Mouse (Mus musculus) adrenal gland (tissue): ENCODE measurements around the gene Mrpl48.
"Not testable (repeated sequence)": the region's sequence is repeated elsewhere in the genome, so short reads cannot be mapped to it uniquely, and the experiment has no call there.

Source experiments
- intact Hi-C: fragments of 180-260 bp; cut with DNase I; formaldehyde crosslinking; loops from one replicate; pipeline ENCODE4 v1.15.1; 2025

Gene Mrpl48

GRCm38 (mm10) chr7:100590504-100590844 is 17.6 kb downstream of the Mrpl48 start:
- intact Hi-C loops = no loop called here

DNA sequence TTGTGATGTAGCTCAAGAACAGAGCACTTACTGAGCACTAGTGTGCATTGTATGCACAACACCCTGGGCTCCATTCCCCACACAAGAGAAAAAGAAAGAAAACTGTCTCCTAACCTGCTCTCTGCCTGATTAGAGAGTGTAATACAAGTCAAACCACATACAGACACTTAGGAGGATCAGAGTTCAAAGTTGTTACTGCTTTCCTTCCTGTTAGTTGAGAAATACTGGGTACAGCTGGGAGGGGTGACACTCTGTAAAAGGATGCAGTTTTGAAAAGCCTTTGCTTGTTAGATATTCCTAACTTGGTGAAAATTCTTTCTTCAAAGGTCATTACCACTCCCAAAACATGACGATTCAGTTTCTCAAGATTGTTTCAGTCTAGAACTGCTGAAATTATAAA is 18.3 kb downstream of the Mrpl48 start:
- intact Hi-C loops = no loop called here

DNA sequence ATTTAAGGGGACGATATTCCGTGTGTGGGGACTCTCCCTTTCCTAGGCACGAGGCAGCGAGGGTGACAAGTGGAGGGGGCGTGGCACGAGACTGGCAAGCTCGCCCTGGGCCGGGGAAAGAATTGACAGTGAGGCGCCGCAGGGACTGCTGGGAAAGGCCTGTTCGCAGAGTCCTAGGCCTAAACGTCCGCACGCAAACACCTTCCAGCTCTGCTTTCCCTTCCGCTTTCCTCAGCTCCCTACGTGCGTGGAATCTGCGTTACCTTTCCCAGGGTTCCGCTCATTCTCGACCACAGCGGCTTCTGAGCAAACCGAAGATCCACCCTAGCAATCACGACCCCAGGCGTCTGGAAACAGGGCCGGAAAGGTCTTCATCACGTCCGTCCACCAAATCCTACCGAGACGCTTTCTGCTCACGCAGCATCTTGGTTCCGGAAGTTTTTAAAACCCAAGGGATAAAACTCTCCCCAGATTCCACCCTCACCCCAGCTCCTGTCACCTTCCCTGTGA is 25.3 kb downstream of the Mrpl48 start:
- intact Hi-C loops = no loop called here

DNA sequence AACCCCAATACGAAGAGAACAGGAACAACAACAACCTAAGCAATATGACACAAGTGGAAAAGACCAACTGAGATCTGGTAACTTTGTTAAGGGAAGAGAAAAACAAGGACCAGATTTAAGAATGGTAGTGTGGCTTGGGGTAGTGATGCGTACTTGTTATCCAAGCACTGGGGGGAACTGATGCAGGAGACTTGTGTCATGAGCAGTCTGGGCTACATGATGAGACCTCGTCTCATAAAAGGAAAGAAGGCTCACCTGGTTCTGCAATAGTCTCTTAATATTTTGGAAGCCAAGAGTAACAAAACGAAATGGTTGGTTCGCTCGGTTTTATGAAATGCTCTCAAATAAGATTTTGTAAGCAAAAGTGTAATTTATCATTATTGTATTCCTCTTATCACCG is 25.9 kb downstream of the Mrpl48 start:
- intact Hi-C loops = no loop called here

GRCm38 (mm10) chr7:100578794-100579193 is 29.3 kb downstream of the Mrpl48 start:
- intact Hi-C loops = no loop called here

- intact Hi-C loops = loop anchor here (5.0 kb wide), 2 partner anchors 60 to 245 kb away; partner anchors contain the start of gene Dnajb13
Observed at GRCm38 (mm10) chr7:100572704-100573103, 35.4 kb downstream of the Mrpl48 start.

DNA sequence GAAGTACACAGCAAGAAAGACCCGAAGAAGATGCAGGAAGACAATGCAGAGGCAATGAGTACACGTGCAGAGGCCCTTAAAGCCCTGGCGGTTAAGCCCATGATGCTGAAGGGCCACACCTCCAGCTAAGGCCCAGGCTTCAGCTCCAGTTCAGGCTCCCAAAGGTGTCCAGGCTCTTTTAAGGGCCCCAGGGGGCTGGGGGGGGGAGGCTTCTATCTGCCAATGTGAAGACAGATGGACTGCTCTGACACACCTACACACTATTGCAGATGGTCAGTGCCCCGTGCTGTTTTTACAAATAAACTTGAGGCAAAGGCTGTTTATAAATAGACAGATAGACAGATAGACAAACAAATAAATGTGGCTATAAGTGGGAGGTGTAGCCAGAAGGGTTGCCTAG is 36.0 kb downstream of the Mrpl48 start:
- intact Hi-C loops = loop anchor here (5.0 kb wide), 2 partner anchors 60 to 245 kb away; partner anchors contain the start of gene Dnajb13

DNA sequence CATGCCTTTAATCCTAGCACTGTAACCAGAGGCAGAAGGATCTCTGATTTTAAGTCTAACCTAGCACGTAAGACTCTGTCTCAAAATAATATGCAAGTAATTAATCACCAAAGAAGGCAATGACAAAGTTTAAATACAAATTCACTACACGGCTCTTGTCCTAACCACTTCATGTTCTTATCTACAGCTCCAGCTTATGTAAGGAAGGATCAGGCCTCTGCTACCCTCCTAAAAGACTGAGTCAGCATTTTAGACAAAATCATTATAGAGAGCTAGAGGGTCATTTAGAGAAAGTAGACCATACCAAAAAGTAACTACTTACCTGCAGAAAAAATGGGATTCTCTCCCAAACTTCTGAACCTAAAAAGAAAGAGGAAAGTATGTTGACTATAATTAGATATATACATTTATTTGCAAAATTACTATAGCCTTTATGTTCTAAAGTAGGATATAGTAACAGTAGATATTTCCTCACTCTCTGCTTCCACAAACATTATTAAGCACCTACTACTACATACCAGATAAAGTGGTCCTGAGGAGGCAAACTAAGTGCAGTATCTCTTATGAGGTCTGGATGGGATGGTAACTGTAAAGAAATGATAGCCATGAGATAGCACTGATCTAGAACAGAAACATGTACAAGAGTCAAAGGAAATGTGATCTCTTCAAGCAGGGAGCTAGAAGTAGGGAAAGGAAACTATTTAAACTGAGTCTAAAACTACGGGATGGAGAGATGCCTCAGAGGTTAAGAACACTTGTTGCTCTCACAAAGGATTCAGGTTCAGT is 37.0 kb downstream of the Mrpl48 start:
- intact Hi-C loops = loop anchor here (5.0 kb wide), 2 partner anchors 59 to 246 kb away; partner anchors contain the start of gene Dnajb13

GRCm38 (mm10) chr7:100569907-100570306 is 38.2 kb downstream of the Mrpl48 start:
- intact Hi-C loops = loop anchor here (5.0 kb wide), 2 partner anchors 58 to 247 kb away; partner anchors contain the start of gene Dnajb13

GRCm38 (mm10) chr7:100567238-100567637 is 40.9 kb downstream of the Mrpl48 start:
- intact Hi-C loops = not testable (repeated sequence)

DNA sequence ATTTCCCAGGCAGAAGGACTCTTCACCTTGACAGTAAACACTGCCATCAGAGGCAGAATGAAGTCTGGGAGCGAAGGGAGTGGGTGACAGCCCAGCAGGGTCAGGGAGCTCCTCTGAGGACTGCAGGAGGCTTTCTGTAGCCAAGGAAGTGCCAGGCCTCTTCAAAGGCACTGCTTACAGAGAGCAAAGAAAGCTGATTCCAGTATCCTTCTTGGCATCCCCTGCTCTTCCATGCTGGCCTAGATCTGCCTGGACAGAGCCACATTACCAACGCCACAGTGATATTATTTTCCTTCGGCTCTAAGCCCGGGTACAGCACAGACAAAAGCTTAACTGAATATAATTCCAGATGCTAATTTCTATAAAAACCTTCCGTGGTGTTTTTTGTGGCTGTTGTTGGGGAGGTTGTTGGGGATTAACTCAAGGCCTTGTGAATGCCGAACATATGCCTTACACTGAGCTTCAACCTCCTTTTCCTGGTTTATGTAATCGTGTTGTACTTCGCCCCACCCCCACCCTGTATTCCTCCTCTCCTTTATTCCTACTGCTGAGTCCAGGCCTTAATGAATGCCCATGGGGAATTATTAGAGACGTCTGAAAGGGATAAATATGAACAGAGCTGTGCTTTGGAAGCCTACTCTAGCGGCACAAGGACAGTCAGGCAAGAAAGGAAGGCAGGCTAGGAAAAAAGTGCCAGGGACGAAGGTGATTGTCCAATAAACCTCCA is 46.1 kb downstream of the Mrpl48 start:
- intact Hi-C loops = no loop called here

- intact Hi-C loops = no loop called here
Observed at GRCm38 (mm10) chr7:100559331-100559730, 48.8 kb downstream of the Mrpl48 start.

DNA sequence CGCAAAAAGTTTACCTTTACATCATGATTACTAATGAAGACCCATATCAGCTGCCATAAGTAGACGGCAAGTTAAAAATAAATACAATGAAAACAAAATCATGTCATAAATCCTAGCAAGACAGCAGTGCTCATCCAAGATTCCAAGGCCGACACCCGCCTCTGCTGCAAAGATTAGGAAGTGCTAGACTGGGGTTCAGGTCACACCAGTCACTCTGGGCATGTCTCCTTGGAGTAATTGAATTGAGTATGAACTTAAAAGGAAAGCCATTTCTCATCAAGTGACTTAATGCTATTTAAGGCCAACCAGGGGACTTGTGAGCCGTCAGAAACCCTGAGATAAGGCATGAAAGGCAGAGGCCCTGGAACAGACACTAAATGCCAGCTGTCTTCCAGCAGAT is 50.9 kb downstream of the Mrpl48 start:
- intact Hi-C loops = no loop called here

GRCm38 (mm10) chr7:100555431-100555951 is 52.6 kb downstream of the Mrpl48 start:
- intact Hi-C loops = no loop called here

- intact Hi-C loops = no loop called here
Observed at GRCm38 (mm10) chr7:100554939-100555338, 53.2 kb downstream of the Mrpl48 start.

GRCm38 (mm10) chr7:100550338-100551007 is 57.6 kb downstream of the Mrpl48 start:
- intact Hi-C loops = no loop called here

- intact Hi-C loops = no loop called here
Observed at GRCm38 (mm10) chr7:100549796-100550195, 58.3 kb downstream of the Mrpl48 start.

- intact Hi-C loops = no loop called here
Observed at GRCm38 (mm10) chr7:100547631-100548030, 60.5 kb downstream of the Mrpl48 start.

- intact Hi-C loops = no loop called here
Observed at GRCm38 (mm10) chr7:100544437-100544836, 63.7 kb downstream of the Mrpl48 start.

- intact Hi-C loops = loop anchor here (5.0 kb wide), 1 partner anchor 68 kb away; the partner anchor contains the start of genes Mrpl48 and Rab6a
Observed at GRCm38 (mm10) chr7:100539516-100539915, 68.6 kb downstream of the Mrpl48 start.

- intact Hi-C loops = loop anchor here (5.0 kb wide), 1 partner anchor 70 kb away; the partner anchor contains the start of genes Mrpl48 and Rab6a
Observed at GRCm38 (mm10) chr7:100537519-100537902, 70.6 kb downstream of the Mrpl48 start.
